24 mouse cellular contexts compared by ENCODE assay signal in genomic region chr2:181787852-181788251, GRCm38 (mm10). TPM values are rescaled to one million over a fixed set of nuclear protein-coding genes. Genes with fewer than 3 reads are reported as not detected.
DNase-seq lines count a peak whose midpoint lies in the region; ATAC-seq and TF ChIP-seq lines count a peak whose summit lies in the region.
"Had no signal": no experiment of that assay in that cellular context is flagged by ENCODE, and none has a peak within 500 bp of the region (broad histone marks: within the 10 kb centered on the region; RNA-seq: fewer than 3 reads in every experiment).

No protein-coding gene starts in this region.

- H3K9me3 ChIP-seq in embryonic facial prominence, embryonic 14.5 days (ENCODE audit: control insufficient read depth, low read length) = no peaks in the 10 kb centered on the region
- no peaks in the 10 kb centered on the region for H3K9me3 ChIP-seq in embryonic facial prominence, embryonic 10.5 days
- H3K9me3 ChIP-seq in hindbrain, embryonic 13.5 days = no peaks in the 10 kb centered on the region
- no peaks in the 10 kb centered on the region for H3K9me3 ChIP-seq in hindbrain, embryonic 12.5 days (replicated peaks)
- no peaks in the 10 kb centered on the region for H3K9me3 ChIP-seq in forebrain, postnatal 0 days (ENCODE audit: low read length)
- H3K9me3 ChIP-seq: G1E; heart, embryonic 10.5 days; hindbrain, embryonic 15.5 days had no signal

- no peak for TF ChIP-seq POLR2A in brain, embryonic 14.5 days (IDR thresholded peaks at IDR 0.05; ENCODE audit: borderline replicate concordance, extremely low read depth, insufficient read depth, insufficient read length, poor library complexity, severe bottlenecking)

- no peak overlapping the region for H3K27ac ChIP-seq in embryonic facial prominence, embryonic 14.5 days (replicated peaks; ENCODE audit: low read depth, low read length)
- H3K27ac ChIP-seq in embryonic facial prominence, embryonic 10.5 days (replicated peaks) = no peak overlapping the region
- H3K27ac ChIP-seq in hindbrain, embryonic 13.5 days = peak overlapping the region; percentile 36; the same call in 1 of the 2 replicates
- H3K27ac ChIP-seq in hindbrain, embryonic 12.5 days = no peak overlapping the region
- no peak overlapping the region for H3K27ac ChIP-seq in forebrain, postnatal 0 days (ENCODE audit: low read depth, low read length)
- H3K27ac ChIP-seq: heart, embryonic 10.5 days; hindbrain, embryonic 15.5 days had no signal

- H3K27me3 ChIP-seq in embryonic facial prominence, embryonic 14.5 days (replicated peaks; ENCODE audit: control insufficient read depth, insufficient read depth, low read length) = no peaks in the 10 kb centered on the region
- no peaks in the 10 kb centered on the region for H3K27me3 ChIP-seq in embryonic facial prominence, embryonic 10.5 days (replicated peaks; ENCODE audit: low read depth, poor library complexity, severe bottlenecking)
- no peaks in the 10 kb centered on the region for H3K27me3 ChIP-seq in hindbrain, embryonic 13.5 days
- no peaks in the 10 kb centered on the region for H3K27me3 ChIP-seq in hindbrain, embryonic 12.5 days
- no peaks in the 10 kb centered on the region for H3K27me3 ChIP-seq in forebrain, postnatal 0 days (ENCODE audit: insufficient read depth, low read length)
- H3K27me3 ChIP-seq: hindbrain, embryonic 15.5 days had no signal

- H3K4me1 ChIP-seq in embryonic facial prominence, embryonic 14.5 days (ENCODE audit: control insufficient read depth, insufficient read depth, low read length) = no peaks in the 10 kb centered on the region
- H3K4me1 ChIP-seq in embryonic facial prominence, embryonic 10.5 days = no peaks in the 10 kb centered on the region
- H3K4me1 ChIP-seq in hindbrain, embryonic 13.5 days (replicated peaks) = peaks cover 11% of the 10 kb centered on the region
- peaks cover 4% of the 10 kb centered on the region for H3K4me1 ChIP-seq in hindbrain, embryonic 12.5 days
- H3K4me1 ChIP-seq in forebrain, postnatal 0 days (ENCODE audit: insufficient read depth) = no peaks in the 10 kb centered on the region
- H3K4me1 ChIP-seq: heart, embryonic 10.5 days; hindbrain, embryonic 15.5 days had no signal

- no peak overlapping the region for H3K4me2 ChIP-seq in embryonic facial prominence, embryonic 14.5 days (ENCODE audit: low read depth, low read length)
- no peak overlapping the region for H3K4me2 ChIP-seq in hindbrain, embryonic 13.5 days
- H3K4me2 ChIP-seq in hindbrain, embryonic 12.5 days (replicated peaks) = no peak overlapping the region
- no peak overlapping the region for H3K4me2 ChIP-seq in forebrain, postnatal 0 days (ENCODE audit: low read depth)
- H3K4me2 ChIP-seq: hindbrain, embryonic 15.5 days had no signal

- no peak overlapping the region for H3K9ac ChIP-seq in embryonic facial prominence, embryonic 14.5 days (ENCODE audit: low read depth, low read length)
- no peak overlapping the region for H3K9ac ChIP-seq in hindbrain, embryonic 13.5 days
- no peak overlapping the region for H3K9ac ChIP-seq in hindbrain, embryonic 12.5 days
- no peak overlapping the region for H3K9ac ChIP-seq in forebrain, postnatal 0 days
- H3K9ac ChIP-seq: hindbrain, embryonic 15.5 days had no signal

- ATAC-seq in embryonic facial prominence, embryonic 14.5 days (ENCODE audit: low read depth) = no peak
- no peak for ATAC-seq in hindbrain, embryonic 13.5 days (ENCODE audit: low FRiP score)
- no peak for ATAC-seq in hindbrain, embryonic 12.5 days (ENCODE audit: low FRiP score)
- peak; percentile 69 for ATAC-seq in forebrain, postnatal 0 days
- ATAC-seq: CD4-positive, CD25-positive, alpha-beta regulatory T cell, adult 4 months; intestine, embryonic 16.5 days had no signal

- 71% methylated on average over 5 of the region's 5 CpGs for WGBS in embryonic facial prominence, embryonic 14.5 days
- 74% methylated on average over 5 of the region's 5 CpGs for WGBS in embryonic facial prominence, embryonic 10.5 days
- 38% methylated on average over 5 of the region's 5 CpGs for WGBS in hindbrain, embryonic 13.5 days
- 62% methylated on average over 5 of the region's 5 CpGs for WGBS in hindbrain, embryonic 12.5 days
- 15% methylated on average over 5 of the region's 5 CpGs for WGBS in forebrain, postnatal 0 days

- no peak overlapping the region for H3K4me3 ChIP-seq in embryonic facial prominence, embryonic 14.5 days (ENCODE audit: low read depth, low read length)
- H3K4me3 ChIP-seq in embryonic facial prominence, embryonic 10.5 days = no peak overlapping the region
- no peak overlapping the region for H3K4me3 ChIP-seq in hindbrain, embryonic 13.5 days
- no peak overlapping the region for H3K4me3 ChIP-seq in hindbrain, embryonic 12.5 days
- no peak overlapping the region for H3K4me3 ChIP-seq in forebrain, postnatal 0 days (ENCODE audit: low read depth, low read length)
- H3K4me3 ChIP-seq: heart, embryonic 10.5 days; hindbrain, embryonic 15.5 days had no signal

- DNase-seq in embryonic facial prominence, embryonic 14.5 days (ENCODE audit: low spot score) = peak; percentile 4
- DNase-seq in embryonic facial prominence, embryonic 10.5 days (ENCODE audit: low spot score) = no peak
- DNase-seq in brain, embryonic 14.5 days (ENCODE audit: low read depth) = peak; percentile 71
- no peak for DNase-seq in forebrain, postnatal 0 days
- DNase-seq in cerebellum, adult 9-11 months = no peak
- no peak for DNase-seq in layer of hippocampus, postnatal 25 days (ENCODE audit: extremely low spot score in 1 of 2, low spot score in 1 of 2)
- DNase-seq: adrenal gland, adult 8-10 months; adrenal gland, postnatal 36 days; B cell, adult 2 months; cerebellum, adult 11 months; cerebellum, adult 8-10 months; cerebellum, postnatal 25 days; gastrocnemius, postnatal 36 days; heart, adult 18-20 months; heart, postnatal 10 days had no signal

- TF ChIP-seq CTCF in brain, embryonic 14.5 days (IDR thresholded peaks at IDR 0.05; ENCODE audit: borderline replicate concordance, extremely low read depth, insufficient read depth, insufficient read length) = no peak
- no peak for TF ChIP-seq CTCF in forebrain, postnatal 0 days (IDR thresholded peaks at IDR 0.05; ENCODE audit: low read depth)

- H3K36me3 ChIP-seq in embryonic facial prominence, embryonic 14.5 days (ENCODE audit: control insufficient read depth, insufficient read depth, low read length) = no peaks in the 10 kb centered on the region
- H3K36me3 ChIP-seq in embryonic facial prominence, embryonic 10.5 days (replicated peaks) = no peaks in the 10 kb centered on the region
- peaks cover 74% of the 10 kb centered on the region for H3K36me3 ChIP-seq in hindbrain, embryonic 13.5 days
- peaks cover 38% of the 10 kb centered on the region for H3K36me3 ChIP-seq in hindbrain, embryonic 12.5 days
- H3K36me3 ChIP-seq in forebrain, postnatal 0 days (ENCODE audit: insufficient read depth) = peaks cover 25% of the 10 kb centered on the region
- H3K36me3 ChIP-seq: G1E; heart, embryonic 10.5 days had no signal

RNA-seq across cellular contexts. Expression of gene Myt1, which starts 24.7 kb away (rescaled TPM):
- 0.77 and 1.3 TPM in 2 replicates for polyA plus RNA-seq in embryonic facial prominence, embryonic 14.5 days (2014; fragmentation: Nextera tagmentation; extraction: Ambion mirVana)
- polyA plus RNA-seq in embryonic facial prominence, embryonic 10.5 days (2016; fragmentation: Nextera tagmentation; extraction: Ambion mirVana) = 7.4 and 7.5 TPM in 2 replicates
- 35.0 and 36.2 TPM in 2 replicates for polyA plus RNA-seq in hindbrain, embryonic 13.5 days (2015; fragmentation: Nextera tagmentation; extraction: Ambion mirVana)
- 57.8 and 62.1 TPM in 2 replicates for polyA plus RNA-seq in hindbrain, embryonic 12.5 days (2016; fragmentation: Nextera tagmentation; extraction: Ambion mirVana)
- polyA plus RNA-seq in brain, embryonic 14.5 days (2012; rRNA removed) = 65.4 and 69.4 TPM in 2 replicates
- total RNA-seq in forebrain, postnatal 0 days (2014; rRNA removed) = 39.0 and 55.0 TPM in 2 replicates
- 4.0 and 6.7 TPM in 2 replicates for polyA plus RNA-seq in forebrain, postnatal 0 days (2015; fragmentation: Nextera tagmentation; extraction: Ambion mirVana)
- total RNA-seq in layer of hippocampus, postnatal 25 days (2021) = 10 to 100 TPM; 26.4 to 34.5 TPM
- total RNA-seq: gastrocnemius, adult 8-10 months; gastrocnemius, postnatal 36 days; heart, adult 18-20 months; heart, postnatal 10 days; hematopoietic stem cell, adult 5-6 weeks had no signal
- polyA plus RNA-seq: CD4-positive, CD25-positive, alpha-beta regulatory T cell, adult 4 months; G1E had no signal

RNA-seq across cellular contexts. Expression of gene Pcmtd2, which starts 49.8 kb away (rescaled TPM):
- 30.6 and 32.5 TPM in 2 replicates for polyA plus RNA-seq in embryonic facial prominence, embryonic 14.5 days (2014; fragmentation: Nextera tagmentation; extraction: Ambion mirVana)
- polyA plus RNA-seq in embryonic facial prominence, embryonic 10.5 days (2016; fragmentation: Nextera tagmentation; extraction: Ambion mirVana) = 26.1 and 30.8 TPM in 2 replicates
- 33.6 and 35.0 TPM in 2 replicates for polyA plus RNA-seq in hindbrain, embryonic 13.5 days (2015; fragmentation: Nextera tagmentation; extraction: Ambion mirVana)
- 39.6 and 41.2 TPM in 2 replicates for polyA plus RNA-seq in hindbrain, embryonic 12.5 days (2016; fragmentation: Nextera tagmentation; extraction: Ambion mirVana)
- 47.2 and 50.9 TPM in 2 replicates for polyA plus RNA-seq in brain, embryonic 14.5 days (2012; rRNA removed)
- total RNA-seq in forebrain, postnatal 0 days (2014; rRNA removed) = 30.1 and 36.3 TPM in 2 replicates
- polyA plus RNA-seq in forebrain, postnatal 0 days (2015; fragmentation: Nextera tagmentation; extraction: Ambion mirVana) = 17.9 and 25.8 TPM in 2 replicates
- total RNA-seq in layer of hippocampus, postnatal 25 days (2021) = 10 to 100 TPM; 84.9 to 86.9 TPM

Comparison
In these comparisons a context has a peak if more than half of its experiments do, and no peak if none do; other contexts are left out.
1. DNase-seq: peak in embryonic facial prominence, embryonic 14.5 days (single experiment) and brain, embryonic 14.5 days (single experiment); none in embryonic facial prominence, embryonic 10.5 days (single experiment), forebrain, postnatal 0 days (single experiment), cerebellum, adult 9-11 months (single experiment) and layer of hippocampus, postnatal 25 days (0 of 2).